Mouse (Mus musculus) left cerebral cortex, adult 11 months (tissue): ENCODE data around the gene Babam2.

Experiments
- DNase-seq: peaks from one replicate; pipeline ENCODE4 v3.0.0; 2022; ENCODE audit warnings: low spot score

Babam2 gene

DNA sequence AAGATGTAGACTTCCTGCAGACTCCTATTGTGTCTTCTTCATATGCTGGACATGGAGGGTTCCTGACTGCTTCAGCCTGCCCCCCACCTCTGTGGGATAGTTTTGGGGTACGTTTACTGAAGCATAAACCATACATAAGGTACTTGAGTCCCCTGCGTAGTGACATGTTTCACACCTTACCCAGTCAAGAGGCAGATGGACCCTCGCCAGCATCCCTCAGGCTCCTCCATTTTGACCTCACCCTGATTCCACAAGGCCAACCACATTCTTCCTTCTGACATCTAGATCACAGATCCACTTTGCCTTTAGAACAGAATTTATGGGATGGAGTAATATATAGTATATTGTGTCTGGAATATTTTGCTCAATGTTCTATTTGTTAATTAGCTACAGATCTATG is 429.7 kb downstream of the Babam2 start:
- DNase-seq, result no peak

DNA sequence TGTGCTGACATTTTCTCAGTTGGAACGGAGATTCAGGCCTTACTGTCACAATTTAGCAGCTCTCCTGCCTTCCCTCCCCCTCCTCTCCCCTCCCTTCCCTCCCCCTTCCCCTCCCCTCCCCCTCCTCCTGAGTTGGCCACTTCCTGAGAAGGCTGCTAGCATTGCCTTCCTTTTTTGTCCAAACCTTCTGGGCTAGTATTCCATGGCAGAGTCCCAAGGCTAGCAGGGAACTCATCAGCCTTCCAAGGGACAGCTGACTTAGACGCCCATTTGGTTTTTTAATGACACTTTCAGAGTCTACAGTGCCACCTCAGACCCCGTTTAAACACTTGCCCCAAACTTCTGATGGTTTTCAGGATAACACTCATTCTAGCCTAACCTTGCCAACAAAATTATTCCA is 430.4 kb downstream of the Babam2 start:
- no peak for DNase-seq

DNA sequence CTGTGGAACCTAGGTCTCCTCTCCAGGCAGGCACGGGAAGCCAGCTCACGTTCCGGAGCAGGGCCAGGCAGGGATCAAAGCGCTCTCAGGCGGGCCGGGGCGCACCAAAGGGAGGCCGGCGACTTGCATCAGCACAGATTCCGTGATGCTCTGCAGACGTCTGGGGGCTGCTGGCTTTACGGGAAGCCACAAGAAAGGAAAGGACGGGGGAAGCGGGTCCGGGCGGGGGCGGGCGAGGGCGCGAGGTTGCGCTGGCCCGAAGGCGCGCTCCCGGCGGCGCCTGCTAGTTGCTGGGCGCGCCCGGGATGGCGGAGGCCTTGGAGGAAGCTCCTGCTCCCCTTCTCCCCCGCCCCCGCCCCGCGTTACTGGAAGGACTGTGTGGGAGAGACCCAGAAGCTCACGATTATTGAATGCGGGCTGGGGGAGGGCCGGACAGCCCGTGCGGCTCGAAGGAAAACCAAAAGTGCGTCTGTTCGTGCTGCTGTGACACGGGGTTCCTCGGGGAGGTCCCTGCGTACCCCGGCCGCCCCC is 435.6 kb downstream of the Babam2 start:
- DNase-seq, result no peak

DNA sequence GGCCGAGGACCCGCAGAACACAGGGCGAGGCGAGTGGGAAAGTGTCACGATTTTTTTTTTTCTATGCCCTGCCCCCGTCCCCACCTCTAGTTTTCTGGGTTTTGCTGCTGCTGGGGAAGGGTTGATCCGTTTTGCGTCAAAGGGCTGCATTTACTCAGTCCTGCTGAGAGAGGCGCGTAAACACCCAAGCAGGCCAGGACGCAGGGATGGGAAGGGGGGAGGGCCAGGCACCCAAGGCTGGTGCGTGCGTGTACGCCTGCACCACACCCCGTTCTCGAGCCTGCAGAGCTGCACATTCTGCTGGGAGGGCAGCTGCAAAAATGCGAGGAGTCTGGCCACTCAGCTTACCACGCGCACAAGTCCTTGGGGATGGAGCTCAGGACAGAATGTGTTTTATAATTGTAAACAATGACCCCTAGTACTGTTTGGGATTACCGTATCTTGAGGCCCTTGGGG is 436.1 kb downstream of the Babam2 start:
- DNase-seq, result peak; percentile 72

DNA sequence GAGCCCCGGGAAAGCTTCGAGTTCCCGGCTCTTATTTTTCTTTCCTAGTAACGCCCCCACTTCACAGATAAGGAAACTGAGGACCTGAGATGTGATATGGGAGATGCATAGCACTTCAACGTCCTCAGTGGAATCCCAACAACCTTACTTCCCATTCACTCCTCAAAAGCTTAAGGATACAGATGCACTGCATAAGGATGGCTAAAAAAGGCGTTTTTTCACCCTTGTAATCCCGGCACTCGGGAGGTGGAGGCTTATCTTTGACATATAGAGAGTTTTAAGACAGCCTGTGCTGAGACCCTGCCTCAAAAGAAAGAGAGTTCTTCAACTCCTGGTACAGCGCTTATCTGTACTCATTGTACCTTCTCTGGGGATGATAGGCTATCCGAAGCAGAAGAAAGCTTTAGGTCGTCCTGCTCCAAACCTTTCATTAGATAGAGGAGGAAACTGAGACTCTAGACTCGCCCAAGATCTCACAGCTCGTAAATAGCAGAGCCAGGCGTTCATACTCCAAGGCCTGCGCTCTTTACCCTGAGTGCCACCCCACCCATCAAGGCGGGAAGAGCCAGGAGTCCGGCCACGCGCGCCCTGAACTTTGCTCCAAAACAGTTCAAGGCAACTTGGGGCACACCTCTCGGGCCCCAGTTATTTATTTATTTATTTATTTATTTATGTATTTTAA is 436.7 kb downstream of the Babam2 start:
- no peak for DNase-seq
